Mouse (Mus musculus) heart, embryonic 11.5 days (tissue): ENCODE data around the gene 1600012H06Rik. TPM values are rescaled to one million over a fixed set of nuclear protein-coding genes. Genes with fewer than 3 reads are reported as not detected.
A peak's percentile ranks its signal among the peaks of the same experiment; 100 is the strongest.
"Not testable (repeated sequence)": the region's sequence is repeated elsewhere in the genome, so short reads cannot be mapped to it uniquely, and the experiment has no call there.

ENCODE experiments used
- ATAC-seq: fragments of 200-750 bp; cut with Nextera tagmentation; replicated peaks from 2 replicates; pipeline ENCODE4 v1.8.0; 2017; ENCODE audit warnings: moderate library complexity; ENCODE audit not compliant: insufficient number of reproducible peaks, low FRiP score, low TSS enrichment
- H3K27ac ChIP-seq: fragments of 300-500 bp; sonication (generic); 2 replicates; pipeline ENCODE4 v1.5.1; 2014; ENCODE audit warnings: mild to moderate bottlenecking, low read depth, low read length
- H3K27me3 ChIP-seq: fragments of 300-500 bp; sonication (generic); 2 replicates; pipeline ENCODE4 v1.6.1; 2014; ENCODE audit warnings: mild to moderate bottlenecking, low read length, mixed read lengths; ENCODE audit not compliant: control insufficient read depth, insufficient read depth
- H3K36me3 ChIP-seq: fragments of 300-500 bp; sonication (generic); 2 replicates; pipeline ENCODE4 v1.6.1; 2014; ENCODE audit warnings: mild to moderate bottlenecking, low read length, moderate library complexity, mixed read lengths; ENCODE audit not compliant: control insufficient read depth, insufficient read depth
- H3K4me1 ChIP-seq: fragments of 300-500 bp; sonication (generic); 2 replicates; pipeline ENCODE4 v1.6.1; 2014; ENCODE audit warnings: low read length; ENCODE audit not compliant: control insufficient read depth, insufficient read depth
- H3K4me2 ChIP-seq: fragments of 300-500 bp; sonication (generic); 2 replicates; pipeline ENCODE4 v1.6.1; 2014; ENCODE audit warnings: mild to moderate bottlenecking, moderate library complexity
- H3K4me3 ChIP-seq: fragments of 300-500 bp; sonication (generic); 2 replicates; pipeline ENCODE4 v1.5.1; 2014; ENCODE audit warnings: low read depth, low read length
- H3K9ac ChIP-seq: fragments of 300-500 bp; sonication (generic); 2 replicates; pipeline ENCODE4 v1.6.1; 2014; ENCODE audit warnings: mild to moderate bottlenecking, low read depth, low read length, moderate library complexity
- H3K9me3 ChIP-seq: fragments of 300-500 bp; sonication (generic); replicated peaks from 2 replicates; pipeline ENCODE4 v1.6.1; 2016; ENCODE audit warnings: low read length; ENCODE audit not compliant: control insufficient read depth
- whole genome bisulfite sequencing: fragments of 180-500 bp; shearing (Covaris S2); extraction: QIAGEN DNeasy Blood & Tissue Kit; methylation state at CpG from one replicate; pipeline ENCODE4 v1.1.7; 2014; ENCODE audit not compliant: insufficient replicate concordance; 5-methylcytosine and 5-hydroxymethylcytosine counted together
- polyA plus RNA-seq: library from polyadenylated mRNA; unstranded; fragments of >200 nt; fragmentation: Nextera tagmentation; extraction: Ambion mirVana; gene quantifications from 2 replicates; pipeline ENCODE4 v1.2.1, GENCODE M21; 2014

1600012H06Rik gene
- polyA plus RNA-seq, 1 experiment from 2014 or later: 33.2 TPM

DNA sequence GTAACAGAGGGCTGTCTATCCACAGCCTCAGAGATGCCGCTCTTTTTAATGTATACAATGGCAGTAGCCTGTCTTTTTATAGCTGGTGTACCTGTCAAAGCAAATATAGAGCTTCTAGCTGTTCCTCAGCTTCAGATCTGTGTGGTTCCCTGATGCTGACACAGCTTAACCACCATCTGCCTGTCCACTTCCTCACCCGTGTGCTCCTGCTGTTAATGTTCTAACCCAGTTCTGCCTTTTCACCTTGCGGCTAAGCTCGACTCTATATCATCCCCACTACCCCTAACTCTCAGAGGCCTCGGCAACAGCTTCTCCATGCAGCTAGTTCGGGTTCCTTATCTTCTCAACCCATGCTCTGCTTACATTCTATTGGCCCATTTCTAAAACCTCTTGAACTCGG is 12.3 kb upstream of the 1600012H06Rik start:
- 68% methylated on average over 7 of the region's 7 CpGs for WGBS
- Histone ChIP-seq H3K4me3 (no peak overlapping the region), H3K27me3 (no peaks in the 10 kb centered on the region), H3K36me3 (no peaks in the 10 kb centered on the region), H3K27ac (no peak overlapping the region), H3K9ac (no peak overlapping the region), H3K4me2 (no peak overlapping the region), H3K4me1 (no peaks in the 10 kb centered on the region), H3K9me3 (no peaks in the 10 kb centered on the region)
- no peak for ATAC-seq

DNA sequence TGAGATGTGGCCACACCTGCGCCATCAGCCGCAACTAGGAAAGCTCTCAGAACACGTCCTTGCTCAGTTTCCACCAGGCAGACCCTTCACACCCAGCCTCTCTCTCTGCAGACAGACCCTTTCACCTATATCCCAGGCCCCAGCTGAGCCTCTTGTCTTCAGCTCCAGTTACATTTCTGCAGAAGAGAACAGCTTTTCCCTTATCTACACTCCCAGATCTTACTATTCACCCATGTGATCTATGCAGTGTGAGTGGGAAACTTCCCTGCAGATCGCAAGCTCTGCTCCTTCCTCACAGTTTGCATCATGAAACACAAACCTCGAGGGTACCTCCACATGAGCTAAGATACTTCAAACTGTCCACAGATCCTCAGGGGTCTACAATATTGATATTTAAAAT is 11.5 kb upstream of the 1600012H06Rik start:
- no peak for ATAC-seq
- no peak overlapping the region for H3K4me2 ChIP-seq
- H3K27ac ChIP-seq: no peak overlapping the region
- no peak overlapping the region for H3K4me3 ChIP-seq
- no peaks in the 10 kb centered on the region for H3K36me3 ChIP-seq
- 80% methylated on average over 5 of the region's 5 CpGs for WGBS
- no peaks in the 10 kb centered on the region for H3K4me1 ChIP-seq
- no peak overlapping the region for H3K9ac ChIP-seq
- no peaks in the 10 kb centered on the region for H3K27me3 ChIP-seq
- no peaks in the 10 kb centered on the region for H3K9me3 ChIP-seq

DNA sequence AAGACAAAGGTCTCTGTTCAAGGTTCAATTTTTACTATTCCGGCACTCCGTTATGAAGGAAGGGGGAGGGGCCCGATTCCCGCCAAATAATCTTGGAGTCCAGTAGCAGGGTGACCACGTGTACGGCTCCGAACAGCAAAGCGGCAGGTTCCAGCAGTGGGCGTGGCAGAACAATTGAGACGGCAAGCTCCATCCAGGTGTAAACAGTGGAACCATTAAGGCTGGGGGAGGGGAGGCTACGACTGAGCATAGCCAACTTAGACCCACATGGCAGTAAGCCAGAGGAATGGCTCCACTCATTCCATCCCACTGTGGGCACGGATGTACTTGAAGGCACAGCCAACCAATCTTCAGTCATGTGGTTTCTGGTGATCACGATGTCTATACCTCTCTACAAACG is 7.7 kb upstream of the 1600012H06Rik start:
- not testable (repeated sequence) for H3K4me2 ChIP-seq, H3K9me3 ChIP-seq, H3K9ac ChIP-seq, ATAC-seq, H3K4me3 ChIP-seq, H3K4me1 ChIP-seq, H3K27ac ChIP-seq, H3K36me3 ChIP-seq, H3K27me3 ChIP-seq
- 85% methylated on average over 13 of the region's 14 CpGs for WGBS

DNA sequence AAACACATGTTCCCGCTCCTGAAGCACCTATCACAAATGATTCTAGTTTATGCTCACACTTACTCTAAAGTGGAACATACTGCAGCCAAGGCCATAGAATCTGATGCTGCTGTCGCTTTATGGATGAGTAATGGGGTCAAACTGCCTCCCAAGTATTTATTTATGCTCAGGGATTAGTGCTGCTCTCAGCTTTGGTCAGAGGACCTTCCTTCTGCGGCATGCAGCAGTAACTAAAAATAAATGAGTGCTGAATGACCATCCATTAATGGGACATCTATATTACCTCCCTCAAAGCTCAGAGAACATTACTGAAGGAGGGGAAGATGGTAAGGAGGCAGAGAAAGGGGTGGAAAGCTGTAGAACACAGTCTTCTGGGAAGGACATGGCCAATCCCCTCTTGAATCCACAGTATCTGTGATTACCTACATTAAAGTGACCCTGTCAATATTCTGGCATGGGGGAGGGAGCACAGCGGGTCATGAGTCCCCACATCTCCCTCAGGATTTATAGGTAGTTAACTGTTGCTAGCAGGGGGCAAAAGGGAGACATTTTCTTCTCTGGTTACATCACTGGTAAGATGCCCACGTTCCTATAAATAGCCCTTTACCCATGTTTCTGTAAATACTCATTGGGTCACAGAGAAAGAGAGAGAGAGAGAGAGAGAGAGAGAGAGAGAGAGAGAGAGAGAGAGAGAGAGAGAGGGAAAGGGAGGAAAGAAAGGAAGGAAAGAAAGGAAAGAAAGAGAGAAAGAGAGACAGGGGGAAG is 7.0 kb upstream of the 1600012H06Rik start:
- H3K4me3 ChIP-seq: no peak overlapping the region
- no peak overlapping the region for H3K27ac ChIP-seq
- WGBS: 61% methylated on average over 5 of the region's 5 CpGs
- H3K4me2 ChIP-seq: no peak overlapping the region
- ATAC-seq: no peak
- H3K36me3 ChIP-seq: no peaks in the 10 kb centered on the region
- no peaks in the 10 kb centered on the region for H3K4me1 ChIP-seq
- H3K9me3 ChIP-seq: no peaks in the 10 kb centered on the region
- no peaks in the 10 kb centered on the region for H3K27me3 ChIP-seq
- no peak overlapping the region for H3K9ac ChIP-seq

DNA sequence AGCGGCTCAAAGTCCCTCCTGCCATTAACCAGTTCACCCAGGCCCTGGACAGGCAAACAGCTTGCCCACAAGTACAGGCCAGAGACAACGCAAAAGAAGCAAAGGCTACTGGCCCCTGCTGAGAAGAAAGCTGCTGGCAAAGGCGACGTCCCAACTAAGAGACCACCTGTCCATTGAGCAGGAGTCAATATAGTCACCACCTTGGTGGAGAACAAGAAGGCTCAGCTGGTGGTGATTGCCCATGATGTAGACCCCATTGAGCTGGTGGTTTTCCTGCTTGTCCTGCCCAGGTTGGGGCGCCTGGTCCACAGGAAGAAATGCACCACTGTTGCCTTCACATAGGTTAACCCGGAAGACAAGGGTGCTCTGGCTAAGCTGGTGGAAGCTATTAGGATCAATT is 803 bp upstream of the 1600012H06Rik start:
- 71% methylated on average over 6 of the region's 6 CpGs for WGBS
- not testable (repeated sequence) for ATAC-seq, H3K27ac ChIP-seq

DNA sequence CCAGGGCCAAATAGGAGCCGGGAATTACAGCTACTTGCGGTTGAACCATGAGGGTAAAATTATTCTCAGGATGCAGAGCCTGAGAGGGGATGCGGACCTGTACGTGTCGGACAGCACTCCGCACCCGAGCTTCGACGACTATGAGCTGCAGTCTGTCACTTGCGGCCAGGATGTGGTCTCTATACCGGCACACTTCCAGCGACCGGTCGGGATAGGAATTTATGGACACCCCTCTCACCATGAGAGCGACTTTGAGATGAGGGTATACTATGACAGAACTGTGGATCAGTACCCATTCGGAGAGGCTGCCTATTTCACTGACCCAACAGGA is 710 bp downstream of the 1600012H06Rik start:
- H3K27ac ChIP-seq: peak overlapping the region; percentile 64; the same call in 1 of the 2 replicates
- no peaks in the 10 kb centered on the region for H3K9me3 ChIP-seq
- H3K4me2 ChIP-seq: peak overlapping the region; percentile 94
- ATAC-seq: no peak
- H3K4me1 ChIP-seq: peaks cover 14% of the 10 kb centered on the region
- peak overlapping the region; percentile 91 for H3K9ac ChIP-seq
- WGBS: 16% methylated on average over 16 of the region's 16 CpGs
- no peaks in the 10 kb centered on the region for H3K27me3 ChIP-seq
- H3K4me3 ChIP-seq: peak overlapping the region; percentile 93
- H3K36me3 ChIP-seq: peaks cover 8% of the 10 kb centered on the region; the same call in 1 of the 2 replicates

More for the DNA sequence above, 803 bp upstream of the 1600012H06Rik start:
- Histone ChIP-seq H3K4me1 (peaks cover 14% of the 10 kb centered on the region), H3K4me2 (peak overlapping the region; percentile 94), H3K4me3 (peak overlapping the region; percentile 93; the same call in 1 of the 2 replicates)
- H3K36me3 ChIP-seq, H3K9me3 ChIP-seq, H3K9ac ChIP-seq, H3K27me3 ChIP-seq: not testable (repeated sequence)

DNA sequence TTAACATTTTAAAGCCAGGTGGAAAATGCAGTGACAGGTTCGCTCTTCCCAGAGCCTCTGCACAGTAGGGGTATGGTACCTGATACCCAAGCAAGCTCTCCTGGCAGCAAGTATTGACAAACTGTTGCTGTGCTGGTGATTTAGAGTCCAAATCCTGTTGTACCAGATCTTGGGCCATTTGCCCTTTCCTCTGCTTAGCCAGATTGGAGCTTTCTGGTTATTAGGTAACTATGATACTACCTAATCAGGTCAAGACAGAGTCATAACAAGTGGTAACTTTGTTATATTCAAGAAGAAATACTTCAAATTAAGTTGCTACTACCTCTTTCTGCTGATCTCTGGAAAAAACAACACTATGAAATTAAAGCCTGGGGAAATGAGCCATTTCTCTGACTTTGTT is 1.6 kb downstream of the 1600012H06Rik start:
- ATAC-seq: no peak

DNA sequence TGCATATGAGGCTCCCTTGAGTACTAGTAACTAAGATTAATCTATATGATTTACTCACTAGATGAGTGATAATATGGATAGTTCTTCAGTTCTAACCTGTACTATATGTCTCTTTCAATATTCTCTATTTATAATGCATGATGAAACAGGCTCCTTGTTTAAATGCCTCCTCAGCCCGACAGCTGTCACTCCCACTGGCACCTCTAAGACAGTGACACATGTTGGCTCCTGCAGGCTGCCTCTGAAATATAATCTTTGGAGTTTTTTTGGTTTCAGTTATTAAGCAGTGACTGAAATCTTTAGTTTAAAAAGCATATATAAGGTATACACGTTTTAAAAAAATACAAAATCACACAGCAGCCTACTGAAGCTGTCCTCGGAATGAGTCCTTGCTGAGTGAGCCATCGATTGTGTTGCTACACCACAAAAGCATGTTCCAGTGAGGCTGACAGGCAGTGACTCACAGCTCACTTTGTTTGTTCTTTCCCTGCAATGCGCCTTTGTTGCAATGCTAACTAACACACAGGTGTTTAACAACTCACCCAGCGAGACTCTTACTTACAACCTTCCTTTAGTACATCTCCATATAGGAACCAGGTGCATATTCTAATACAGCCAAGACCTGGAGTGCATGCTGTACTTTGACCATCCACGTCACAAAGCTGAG is 6.3 kb downstream of the 1600012H06Rik start:
- Histone ChIP-seq H3K4me3 (no peak overlapping the region), H3K36me3 (peaks cover 27% of the 10 kb centered on the region), H3K27ac (no peak overlapping the region), H3K27me3 (no peaks in the 10 kb centered on the region), H3K9ac (no peak overlapping the region), H3K4me2 (no peak overlapping the region), H3K4me1 (peaks cover 7% of the 10 kb centered on the region), H3K9me3 (no peaks in the 10 kb centered on the region)
- ATAC-seq: no peak
- WGBS: 78% methylated on average over 7 of the region's 7 CpGs

More for the DNA sequence above, 1.6 kb downstream of the 1600012H06Rik start:
- H3K27me3 ChIP-seq: no peaks in the 10 kb centered on the region
- 86% methylated on average over 1 of the region's 1 CpGs for WGBS
- H3K4me3 ChIP-seq: no peak overlapping the region
- peaks cover 14% of the 10 kb centered on the region for H3K4me1 ChIP-seq
- no peak overlapping the region for H3K9ac ChIP-seq
- peaks cover 10% of the 10 kb centered on the region for H3K36me3 ChIP-seq
- H3K9me3 ChIP-seq: no peaks in the 10 kb centered on the region
- no peak overlapping the region for H3K27ac ChIP-seq
- H3K4me2 ChIP-seq: no peak overlapping the region
